Mouse (Mus musculus) C2C12 (cell line): ENCODE results near the gene Piwil4. TPM values are rescaled to one million over a fixed set of nuclear protein-coding genes. Genes with fewer than 3 reads are reported as not detected.
"Not testable (repeated sequence)": the region's sequence is repeated elsewhere in the genome, so short reads cannot be mapped to it uniquely, and the experiment has no call there.

Source experiments
- H3K27me3 ChIP-seq: one replicate; pipeline ENCODE4 v1.6.1; 2011; ENCODE audit not compliant: control insufficient read depth, insufficient read depth, insufficient read length
- H3K36me3 ChIP-seq: one replicate; pipeline ENCODE4 v1.6.1; 2011; ENCODE audit not compliant: control insufficient read depth, insufficient read depth
- H3K4me3 ChIP-seq: one replicate; pipeline ENCODE4 v1.5.1; 2011; ENCODE audit warnings: mild to moderate bottlenecking, control low read depth; ENCODE audit not compliant: poor library complexity, insufficient read depth, severe bottlenecking
- H3K79me2 ChIP-seq: one replicate; pipeline ENCODE4 v1.6.1; 2011; ENCODE audit not compliant: control insufficient read depth, insufficient read depth
- H3K79me3 ChIP-seq: one replicate; pipeline ENCODE4 v1.6.1; 2011; ENCODE audit warnings: low read depth, control low read depth
- H3ac ChIP-seq: one replicate; pipeline ENCODE3; 2011; ENCODE audit warnings: low read depth; ENCODE audit not compliant: control insufficient read depth, insufficient read length
- CEBPB ChIP-seq: IDR thresholded peaks from one replicate; pipeline ENCODE4 v1.6.1; 2011; ENCODE audit warnings: low read depth, mild to moderate bottlenecking, control low read depth, moderate library complexity
- CTCF ChIP-seq: IDR thresholded peaks from one replicate; pipeline ENCODE4 v1.5.1; 2011; ENCODE audit not compliant: control insufficient read depth, insufficient read depth, insufficient read length
- FOSL1 ChIP-seq: IDR thresholded peaks from one replicate; pipeline ENCODE4 v1.8.0; 2011; ENCODE audit warnings: mild to moderate bottlenecking, low read length; ENCODE audit not compliant: poor library complexity, insufficient read depth, severe bottlenecking
- MAX ChIP-seq: IDR thresholded peaks from one replicate; pipeline ENCODE4 v1.6.1; 2011; ENCODE audit warnings: mild to moderate bottlenecking, control low read depth
- MYOD1 ChIP-seq: IDR thresholded peaks from one replicate; pipeline ENCODE4 v1.6.1; 2011; ENCODE audit warnings: low read depth; ENCODE audit not compliant: control insufficient read depth, insufficient read length
- MYOG ChIP-seq: IDR thresholded peaks from one replicate; pipeline ENCODE4 v1.6.1; 2011; ENCODE audit not compliant: control insufficient read depth, insufficient read length; ENCODE audit errors: extremely low read depth
- USF1 ChIP-seq: IDR thresholded peaks from one replicate; pipeline ENCODE4 v1.6.1; 2011; ENCODE audit warnings: low read depth, mild to moderate bottlenecking, control low read depth, moderate library complexity
- polyA plus RNA-seq: library from polyadenylated mRNA; unstranded; fragments of >200 nt; fragmentation: generic; extraction: Trizol; gene quantifications from one replicate; pipeline ENCODE4 v1.2.1, GENCODE M21; 2012; ENCODE audit warnings: missing spikeins

Gene Piwil4
- polyA plus RNA-seq, 1 experiment, result 0.23 TPM

GRCm38 (mm10) chr9:14680584-14680983 lies 59.9 kb downstream of the Piwil4 start:
- TF ChIP-seq CEBPB, result no peak
- no peak for TF ChIP-seq USF1
- TF ChIP-seq MYOG, result no peak
- no peak for TF ChIP-seq MAX
- TF ChIP-seq CTCF, result no peak
- no peak for TF ChIP-seq MYOD1
- no peak for TF ChIP-seq FOSL1
- no peak overlapping the region for H3ac ChIP-seq
- no peaks in the 10 kb centered on the region for H3K79me3 ChIP-seq
- peaks cover 12% of the 10 kb centered on the region for H3K27me3 ChIP-seq
- H3K36me3 ChIP-seq, result no peaks in the 10 kb centered on the region
- no peaks in the 10 kb centered on the region for H3K79me2 ChIP-seq
- H3K4me3 ChIP-seq, result no peak overlapping the region

- no peaks in the 10 kb centered on the region for H3K79me3 ChIP-seq
- H3K36me3 ChIP-seq, result no peaks in the 10 kb centered on the region
- no peaks in the 10 kb centered on the region for H3K79me2 ChIP-seq
- no peak overlapping the region for H3ac ChIP-seq
- no peak for TF ChIP-seq MYOD1
- no peak for TF ChIP-seq MAX
- TF ChIP-seq MYOG, result no peak
- no peak for TF ChIP-seq CEBPB
- no peak for TF ChIP-seq CTCF
- TF ChIP-seq FOSL1, result no peak
- no peak for TF ChIP-seq USF1
- no peak overlapping the region for H3K4me3 ChIP-seq
- H3K27me3 ChIP-seq, result peaks cover 5% of the 10 kb centered on the region
Measured at GRCm38 (mm10) chr9:14675707-14676691, 64.5 kb downstream of the Piwil4 start.

GRCm38 (mm10) chr9:14674506-14674905 lies 66.0 kb downstream of the Piwil4 start:
- H3K79me2 ChIP-seq, result no peaks in the 10 kb centered on the region
- no peak overlapping the region for H3K4me3 ChIP-seq
- no peak overlapping the region for H3ac ChIP-seq
- peaks cover 5% of the 10 kb centered on the region for H3K27me3 ChIP-seq
- no peaks in the 10 kb centered on the region for H3K36me3 ChIP-seq
- TF ChIP-seq FOSL1 (no peak), MAX (no peak), CTCF (no peak), MYOG (no peak), MYOD1 (no peak)
- no peaks in the 10 kb centered on the region for H3K79me3 ChIP-seq

GRCm38 (mm10) chr9:14673109-14673508 lies 67.4 kb downstream of the Piwil4 start:
- H3K79me3 ChIP-seq, result no peaks in the 10 kb centered on the region
- no peak overlapping the region for H3ac ChIP-seq
- no peaks in the 10 kb centered on the region for H3K36me3 ChIP-seq
- H3K4me3 ChIP-seq, result no peak overlapping the region
- no peaks in the 10 kb centered on the region for H3K79me2 ChIP-seq
- TF ChIP-seq MYOG (no peak), MYOD1 (no peak), MAX (no peak), CEBPB (no peak), USF1 (no peak), CTCF (no peak), FOSL1 (no peak)
- peaks cover 5% of the 10 kb centered on the region for H3K27me3 ChIP-seq

GRCm38 (mm10) chr9:14671965-14672364 lies 68.6 kb downstream of the Piwil4 start:
- not testable (repeated sequence) for H3K4me3 ChIP-seq, H3ac ChIP-seq, H3K27me3 ChIP-seq, H3K79me2 ChIP-seq, H3K36me3 ChIP-seq, H3K79me3 ChIP-seq

GRCm38 (mm10) chr9:14668382-14668781 lies 72.2 kb downstream of the Piwil4 start:
- no peaks in the 10 kb centered on the region for H3K27me3 ChIP-seq
- TF ChIP-seq CEBPB, result no peak
- TF ChIP-seq FOSL1, result no peak
- no peak for TF ChIP-seq MYOG
- no peak for TF ChIP-seq MAX
- TF ChIP-seq MYOD1, result no peak
- no peak for TF ChIP-seq CTCF
- TF ChIP-seq USF1, result no peak
- no peaks in the 10 kb centered on the region for H3K36me3 ChIP-seq
- no peak overlapping the region for H3ac ChIP-seq
- H3K79me3 ChIP-seq, result no peaks in the 10 kb centered on the region
- H3K4me3 ChIP-seq, result no peak overlapping the region
- H3K79me2 ChIP-seq, result no peaks in the 10 kb centered on the region
